11 mouse cellular contexts compared by ENCODE assay signal in genomic region chr11:6120596-6120995, GRCm38 (mm10). TPM values are rescaled to one million over a fixed set of nuclear protein-coding genes. Genes with fewer than 3 reads are reported as not detected.
DNase-seq lines count a peak whose midpoint lies in the region; ATAC-seq lines count a peak whose summit lies in the region.
"Had no signal": no experiment of that assay in that cellular context is flagged by ENCODE, and none has a peak within 500 bp of the region (broad histone marks: within the 10 kb centered on the region; RNA-seq: fewer than 3 reads in every experiment).

No protein-coding gene starts in this region.

- H3K4me2 ChIP-seq in kidney, embryonic 16.5 days (replicated peaks; ENCODE audit: low read depth, low read length), result no peak overlapping the region

- WGBS in kidney, embryonic 16.5 days, result 66% methylated on average over 11 of the region's 11 CpGs

- no peak overlapping the region for H3K27ac ChIP-seq in kidney, embryonic 16.5 days (ENCODE audit: low read length)

- no peak for DNase-seq in kidney, postnatal 14 days
- DNase-seq in cerebellum, adult 9-10 months, result peak; percentile 98
- DNase-seq in layer of hippocampus, adult 9-11 months, result peak; percentile 81
- peak; percentile 86 to 92 for DNase-seq in right cerebral cortex, postnatal 10 days (ENCODE audit: low spot score in 2 of 2)
- DNase-seq in kidney, adult 11 months, result no peak
- DNase-seq in ovary, adult 18-20 months (ENCODE audit: low spot score), result no peak
- DNase-seq in urinary bladder, adult 2 months (ENCODE audit: low spot score), result no peak
- DNase-seq: gastrocnemius, postnatal 25 days; thymus, postnatal 36 days had no signal

- H3K9me3 ChIP-seq in kidney, embryonic 16.5 days (ENCODE audit: low read length), result no peaks in the 10 kb centered on the region

- peaks cover 20% of the 10 kb centered on the region for H3K36me3 ChIP-seq in kidney, embryonic 16.5 days (ENCODE audit: insufficient read depth, low read length)

- H3K27me3 ChIP-seq in kidney, embryonic 16.5 days (ENCODE audit: insufficient read depth, low read length), result no peaks in the 10 kb centered on the region

- ATAC-seq in kidney, embryonic 16.5 days (ENCODE audit: low FRiP score, low TSS enrichment), result 0 out of 2 replicates have a peak, but pooled peaks have one; percentile 23
- ATAC-seq: activated CD4-positive, CD25-positive, alpha-beta regulatory T cell, adult 4 months had no signal

- H3K9ac ChIP-seq in kidney, embryonic 16.5 days (replicated peaks; ENCODE audit: low read length), result no peak overlapping the region

- H3K4me1 ChIP-seq in kidney, embryonic 16.5 days (ENCODE audit: insufficient read depth, low read length), result no peaks in the 10 kb centered on the region

- H3K4me3 ChIP-seq in kidney, embryonic 16.5 days (ENCODE audit: low read length), result no peak overlapping the region

RNA-seq across cellular contexts. Expression of gene Camk2b, which starts 54.4 kb away (rescaled TPM):
- 3.4 and 4.1 TPM in 2 replicates for polyA plus RNA-seq in kidney, embryonic 16.5 days (2015; fragmentation: Nextera tagmentation; extraction: Ambion mirVana)
- 3.0 and 3.9 TPM in 2 replicates for polyA plus RNA-seq in urinary bladder, adult 2 months (2012; rRNA removed)

Comparison
In these comparisons a context has a peak if more than half of its experiments do, and no peak if none do; other contexts are left out.
1. DNase-seq: peak in cerebellum, adult 9-10 months (single experiment), layer of hippocampus, adult 9-11 months (single experiment) and right cerebral cortex, postnatal 10 days (2 of 2); none in kidney, postnatal 14 days (single experiment), kidney, adult 11 months (single experiment), ovary, adult 18-20 months (single experiment) and urinary bladder, adult 2 months (single experiment).